Mouse (Mus musculus) hindbrain, embryonic 16.5 days (tissue): ENCODE measurements around the gene Grid1. TPM values are rescaled to one million over a fixed set of nuclear protein-coding genes. Genes with fewer than 3 reads are reported as not detected.

Experiments used
- ATAC-seq: fragments of 200-750 bp; cut with Nextera tagmentation; 2 replicates; pipeline ENCODE4 v1.8.0; 2017; ENCODE audit warnings: moderate TSS enrichment, moderate library complexity
- H3K27ac ChIP-seq: fragments of 300-500 bp; sonication (generic); 2 replicates; pipeline ENCODE4 v1.5.1; 2014; ENCODE audit warnings: low read depth, mild to moderate bottlenecking, control low read depth, low read length, moderate library complexity
- H3K27me3 ChIP-seq: fragments of 300-500 bp; sonication (generic); replicated peaks from 2 replicates; pipeline ENCODE4 v1.6.1; 2014; ENCODE audit warnings: low read length; ENCODE audit not compliant: control insufficient read depth, insufficient read depth
- H3K36me3 ChIP-seq: fragments of 300-500 bp; sonication (generic); 2 replicates; pipeline ENCODE4 v1.6.1; 2014; ENCODE audit warnings: mild to moderate bottlenecking, low read length, moderate library complexity, mixed read lengths; ENCODE audit not compliant: control insufficient read depth, insufficient read depth
- H3K4me1 ChIP-seq: fragments of 300-500 bp; sonication (generic); 2 replicates; pipeline ENCODE4 v1.6.1; 2014; ENCODE audit warnings: low read depth, low read length; ENCODE audit not compliant: control insufficient read depth, insufficient read depth
- H3K4me2 ChIP-seq: fragments of 300-500 bp; sonication (generic); 2 replicates; pipeline ENCODE4 v1.6.1; 2014; ENCODE audit warnings: mild to moderate bottlenecking, low read length, control low read depth, moderate library complexity
- H3K4me3 ChIP-seq: fragments of 300-500 bp; sonication (generic); 2 replicates; pipeline ENCODE4 v1.5.1; 2014; ENCODE audit warnings: mild to moderate bottlenecking, low read length, control low read depth, moderate library complexity
- H3K9ac ChIP-seq: fragments of 300-500 bp; sonication (generic); 2 replicates; pipeline ENCODE4 v1.6.1; 2014; ENCODE audit warnings: low read depth, mild to moderate bottlenecking, control low read depth, low read length, moderate library complexity
- H3K9me3 ChIP-seq: fragments of 300-500 bp; sonication (generic); 2 replicates; pipeline ENCODE4 v1.6.1; 2014; ENCODE audit warnings: mild to moderate bottlenecking, low read length, moderate library complexity; ENCODE audit not compliant: control insufficient read depth
- WGBS: fragments of 180-500 bp; shearing (Covaris S2); extraction: QIAGEN DNeasy Blood & Tissue Kit; methylation state at CpG from one replicate; pipeline ENCODE4 v1.1.7; 2014; 5-methylcytosine and 5-hydroxymethylcytosine counted together
- polyA plus RNA-seq: library from polyadenylated mRNA; unstranded; fragments of >200 nt; fragmentation: Nextera tagmentation; extraction: Ambion mirVana; gene quantifications from 2 replicates; pipeline ENCODE4 v1.2.1, GENCODE M21; 2015

Gene Grid1
- polyA plus RNA-seq, 1 experiment from 2014 or later, result 7.1 TPM

- Histone ChIP-seq H3K27me3 (no peaks in the 10 kb centered on the region), H3K9ac (no peak overlapping the region), H3K4me2 (no peak overlapping the region), H3K4me3 (no peak overlapping the region), H3K36me3 (no peaks in the 10 kb centered on the region), H3K9me3 (no peaks in the 10 kb centered on the region), H3K4me1 (peaks cover 3% of the 10 kb centered on the region; the same call in 1 of the 2 replicates), H3K27ac (no peak overlapping the region)
- WGBS, result 67% methylated on average over 4 of the region's 4 CpGs
- ATAC-seq, result peak; percentile 45; the same call in 1 of the 2 replicates
Observed at GRCm38 (mm10) chr14:35198447-35198846, 378.5 kb downstream of the Grid1 start.

GRCm38 (mm10) chr14:35198899-35199298 is 379.0 kb downstream of the Grid1 start:
- no peak overlapping the region for H3K27ac ChIP-seq
- peak; percentile 89 for ATAC-seq
- 56% methylated on average over 6 of the region's 6 CpGs for WGBS

GRCm38 (mm10) chr14:35209444-35209843 is 389.5 kb downstream of the Grid1 start:
- no peak for ATAC-seq
- 78% methylated on average over 6 of the region's 6 CpGs for WGBS
- Histone ChIP-seq H3K36me3 (no peaks in the 10 kb centered on the region), H3K9me3 (no peaks in the 10 kb centered on the region), H3K4me2 (no peak overlapping the region), H3K4me1 (no peaks in the 10 kb centered on the region), H3K9ac (no peak overlapping the region), H3K4me3 (no peak overlapping the region), H3K27me3 (no peaks in the 10 kb centered on the region), H3K27ac (no peak overlapping the region)

More at GRCm38 (mm10) chr14:35198899-35199298, 379.0 kb downstream of the Grid1 start:
- Histone ChIP-seq H3K27me3 (no peaks in the 10 kb centered on the region), H3K4me2 (no peak overlapping the region), H3K4me1 (peaks cover 3% of the 10 kb centered on the region; the same call in 1 of the 2 replicates), H3K9ac (no peak overlapping the region), H3K9me3 (no peaks in the 10 kb centered on the region), H3K4me3 (no peak overlapping the region), H3K36me3 (no peaks in the 10 kb centered on the region)

- Histone ChIP-seq H3K4me2 (no peak overlapping the region), H3K27ac (no peak overlapping the region), H3K4me3 (no peak overlapping the region), H3K4me1 (no peaks in the 10 kb centered on the region), H3K9me3 (no peaks in the 10 kb centered on the region), H3K9ac (no peak overlapping the region), H3K36me3 (no peaks in the 10 kb centered on the region), H3K27me3 (no peaks in the 10 kb centered on the region)
- no peak for ATAC-seq
- WGBS, result 96% methylated on average over 4 of the region's 4 CpGs
Observed at GRCm38 (mm10) chr14:35219021-35219420, 399.1 kb downstream of the Grid1 start.

GRCm38 (mm10) chr14:35222196-35222595 is 402.3 kb downstream of the Grid1 start:
- 67% methylated on average over 2 of the region's 2 CpGs for WGBS
- H3K4me1 ChIP-seq, result no peaks in the 10 kb centered on the region
- no peak for ATAC-seq

GRCm38 (mm10) chr14:35227581-35227980 is 407.7 kb downstream of the Grid1 start:
- Histone ChIP-seq H3K9me3 (no peaks in the 10 kb centered on the region), H3K27me3 (no peaks in the 10 kb centered on the region), H3K27ac (no peak overlapping the region), H3K4me3 (no peak overlapping the region), H3K9ac (no peak overlapping the region), H3K4me2 (no peak overlapping the region), H3K36me3 (no peaks in the 10 kb centered on the region), H3K4me1 (no peaks in the 10 kb centered on the region)
- over 99% methylated on average over 5 of the region's 5 CpGs for WGBS
- ATAC-seq, result no peak

More at GRCm38 (mm10) chr14:35222196-35222595, 402.3 kb downstream of the Grid1 start:
- Histone ChIP-seq H3K9me3 (no peaks in the 10 kb centered on the region), H3K27ac (no peak overlapping the region), H3K4me2 (no peak overlapping the region), H3K27me3 (no peaks in the 10 kb centered on the region), H3K4me3 (no peak overlapping the region), H3K36me3 (no peaks in the 10 kb centered on the region), H3K9ac (no peak overlapping the region)

GRCm38 (mm10) chr14:35231384-35231783 is 411.5 kb downstream of the Grid1 start:
- no peak overlapping the region for H3K4me3 ChIP-seq
- H3K9me3 ChIP-seq, result no peaks in the 10 kb centered on the region
- H3K36me3 ChIP-seq, result no peaks in the 10 kb centered on the region
- no peak overlapping the region for H3K9ac ChIP-seq
- no peaks in the 10 kb centered on the region for H3K27me3 ChIP-seq
- no peaks in the 10 kb centered on the region for H3K4me1 ChIP-seq
- H3K4me2 ChIP-seq, result no peak overlapping the region
- no peak for ATAC-seq
- no peak overlapping the region for H3K27ac ChIP-seq

GRCm38 (mm10) chr14:35242882-35243281 is 423.0 kb downstream of the Grid1 start:
- no peak for ATAC-seq
- H3K36me3 ChIP-seq, result no peaks in the 10 kb centered on the region

GRCm38 (mm10) chr14:35244776-35245548 is 425.1 kb downstream of the Grid1 start:
- Histone ChIP-seq H3K36me3 (no peaks in the 10 kb centered on the region), H3K9me3 (no peaks in the 10 kb centered on the region), H3K27ac (no peak overlapping the region), H3K9ac (no peak overlapping the region), H3K27me3 (no peaks in the 10 kb centered on the region), H3K4me3 (no peak overlapping the region), H3K4me2 (no peak overlapping the region), H3K4me1 (no peaks in the 10 kb centered on the region)
- 43% methylated on average over 7 of the region's 7 CpGs for WGBS
- peak; percentile 50; the same call in 1 of the 2 replicates for ATAC-seq

More at GRCm38 (mm10) chr14:35242882-35243281, 423.0 kb downstream of the Grid1 start:
- Histone ChIP-seq H3K9me3 (no peaks in the 10 kb centered on the region), H3K27me3 (no peaks in the 10 kb centered on the region), H3K27ac (no peak overlapping the region), H3K9ac (no peak overlapping the region), H3K4me1 (no peaks in the 10 kb centered on the region), H3K4me3 (no peak overlapping the region), H3K4me2 (no peak overlapping the region)
- WGBS, result 84% methylated on average over 6 of the region's 6 CpGs
